Mouse (Mus musculus) spleen, postnatal 4 days (tissue): ENCODE measurements around the gene Jchain.

Experiments
- DNase-seq, 2 experiments: peaks; one replicate each; pipeline ENCODE4 v3.0.0; 2022; ENCODE audit warnings: low spot score in 2 of 2

The Jchain gene

DNA sequence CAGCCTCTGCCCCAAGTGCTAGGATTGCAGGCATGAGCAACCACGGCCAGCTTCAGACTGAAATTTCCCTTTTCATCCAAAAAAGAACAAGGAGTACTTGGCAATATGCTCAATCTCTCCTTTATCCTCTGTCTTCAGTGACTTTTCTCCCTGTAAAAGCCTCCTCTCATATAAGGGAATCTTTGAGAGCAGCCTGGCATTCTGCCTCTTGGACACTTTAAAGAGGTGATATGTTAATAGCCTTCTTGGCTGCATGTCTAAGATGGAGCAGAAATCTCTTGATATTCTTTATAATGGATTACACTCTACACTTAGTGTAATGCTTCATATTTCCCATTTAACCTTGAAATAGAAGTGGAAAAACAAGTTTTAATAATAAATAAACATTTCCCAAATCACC, 3.2 kb upstream of the Jchain start:
- no peak for DNase-seq

DNA sequence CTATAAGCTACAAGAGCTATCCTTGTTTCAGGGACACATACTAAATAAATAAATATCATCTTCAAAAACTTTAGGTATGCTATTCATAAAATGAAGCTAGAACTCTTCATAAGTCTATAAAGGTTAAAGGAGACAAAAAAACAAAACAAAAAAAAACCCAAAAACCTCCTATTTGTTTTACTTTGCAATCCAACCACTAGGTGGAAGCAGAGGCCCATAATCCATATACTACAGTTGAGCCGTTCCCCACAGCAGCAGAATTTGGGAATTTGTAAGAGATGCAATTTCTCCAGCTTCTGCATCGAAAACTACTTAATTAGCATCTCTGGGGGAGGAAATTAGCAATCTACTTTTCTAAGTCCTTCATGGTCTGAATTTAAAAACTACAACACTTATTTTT, 8.5 kb downstream of the Jchain start:
- DNase-seq = no peak

DNA sequence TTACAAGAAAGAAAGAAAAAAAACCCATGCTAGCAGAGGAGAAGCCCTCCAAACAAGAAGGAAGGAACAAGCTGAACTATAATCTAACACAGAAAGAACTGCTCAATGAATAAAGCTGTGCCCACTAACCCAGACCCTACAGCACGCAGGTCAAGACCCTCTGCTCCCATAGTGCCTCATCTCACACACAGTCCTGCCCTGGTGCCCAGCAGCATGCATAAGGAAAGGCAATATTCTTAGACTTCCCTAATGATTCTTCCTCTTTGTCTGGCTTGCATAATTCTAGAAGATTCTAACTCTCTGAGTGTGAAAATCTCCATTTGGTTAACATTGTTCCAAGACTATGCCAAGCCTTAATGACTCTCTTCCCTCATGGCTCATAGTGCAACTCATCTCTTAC, 18.7 kb downstream of the Jchain start:
- DNase-seq = no peak

DNA sequence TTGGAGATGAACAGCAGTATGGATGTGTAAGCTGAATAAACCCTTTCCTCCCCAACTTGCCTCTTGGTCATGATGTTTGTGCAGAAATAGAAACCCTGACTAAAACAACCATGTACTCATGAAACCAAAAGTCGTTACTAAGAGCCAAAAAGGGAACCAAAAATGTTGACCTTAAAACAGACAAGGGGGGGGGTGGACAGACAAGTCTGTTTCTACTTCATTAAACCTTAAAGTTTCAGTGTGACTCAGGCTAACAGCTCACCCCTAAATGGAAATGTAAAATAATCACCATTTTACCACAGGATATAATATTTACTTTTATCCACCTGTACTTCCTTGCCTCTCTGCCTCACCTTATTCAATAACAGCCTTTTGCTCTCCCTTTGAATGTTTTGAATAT, 19.1 kb downstream of the Jchain start:
- no peak for DNase-seq

DNA sequence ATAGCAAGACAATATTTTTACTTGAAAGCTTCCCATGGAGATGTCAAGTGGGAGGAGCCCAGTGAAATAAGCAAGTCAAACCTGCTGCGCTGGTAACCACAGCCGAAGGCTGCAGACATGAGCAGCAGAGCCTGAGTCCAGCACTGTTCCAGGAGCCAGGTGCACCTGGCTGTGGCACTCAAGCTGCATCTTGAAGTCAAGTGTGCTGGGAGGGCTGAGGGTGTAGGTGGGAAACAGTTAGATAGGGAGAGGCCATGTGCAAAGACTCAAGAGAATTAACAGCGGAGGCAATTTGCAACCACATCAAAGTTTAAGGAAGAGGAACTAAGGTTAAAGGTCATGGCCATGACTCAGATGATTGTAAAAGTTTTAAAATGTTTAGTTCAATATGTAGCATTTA, 27.9 kb downstream of the Jchain start:
- DNase-seq = no peak

DNA sequence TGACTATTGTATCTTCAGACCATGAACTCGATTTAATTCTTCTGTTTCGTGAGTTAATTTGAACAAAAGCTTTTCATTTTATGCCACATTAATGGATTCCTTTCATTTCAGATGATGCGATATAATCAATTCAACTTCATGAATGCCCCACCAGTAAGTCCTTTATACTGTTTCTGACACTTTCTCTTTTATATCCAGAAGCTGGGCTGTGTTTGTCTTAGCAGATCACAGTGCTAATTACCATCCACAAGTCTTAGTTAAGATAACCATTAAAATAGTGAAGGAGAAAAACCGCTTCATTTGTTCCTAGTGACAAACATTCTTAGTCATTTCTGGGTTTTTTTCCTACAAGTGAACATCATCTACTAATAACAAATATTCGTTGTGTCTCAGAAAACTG, 36.6 kb downstream of the Jchain start:
- DNase-seq = no peak

DNA sequence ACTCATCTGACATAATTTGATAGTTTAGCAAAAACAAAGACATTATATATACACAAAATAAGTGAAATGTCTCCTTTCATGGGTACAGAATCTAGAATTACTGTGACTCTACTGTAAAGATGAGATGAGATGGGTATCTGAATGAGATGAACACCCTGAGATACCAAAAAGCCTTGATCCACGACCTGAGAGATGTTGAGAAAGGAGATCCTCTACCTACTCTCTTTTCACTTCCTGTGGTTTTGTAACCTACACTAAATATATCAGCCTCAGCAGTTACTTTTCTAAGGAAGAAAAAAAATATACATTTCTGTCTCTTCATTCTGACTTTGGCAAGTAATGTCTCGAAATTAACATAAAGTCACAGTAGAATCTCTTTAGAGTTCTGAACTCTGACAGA, 38.7 kb downstream of the Jchain start:
- DNase-seq = no peak

DNA sequence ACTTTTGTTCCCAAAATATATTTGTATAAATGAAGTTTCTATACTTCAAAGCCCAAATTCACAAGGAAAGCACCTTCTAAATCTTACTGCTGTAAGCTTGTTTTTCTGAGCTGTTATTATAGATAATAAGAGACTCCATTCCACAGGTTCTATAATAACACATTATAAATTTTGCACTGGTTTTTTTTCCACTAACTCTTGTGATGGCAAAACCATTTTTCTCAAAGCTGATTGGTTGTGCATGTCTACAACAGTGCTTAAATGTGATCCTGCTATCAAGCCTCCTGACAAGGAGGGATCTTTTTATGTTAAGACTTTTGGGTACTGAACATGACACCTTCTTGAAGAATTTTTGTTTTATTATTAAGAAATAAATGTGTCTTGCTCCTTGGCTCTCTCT, 40.0 kb downstream of the Jchain start, which contains the start of gene Enam:
TSS of gene Enam (plus strand) at position 301 of the 400 bp plus-strand sequence.
- DNase-seq = no peak
